Mouse (Mus musculus): ENCODE results near the gene Tango2. TPM values are rescaled to one million over a fixed set of nuclear protein-coding genes. Genes with fewer than 3 reads are reported as not detected.

Tango2 gene
- polyA plus RNA-seq, 1 experiment from 2014 or later: 112 TPM

- H3K4me2 ChIP-seq (ENCODE audit: low read length): no peak overlapping the region
- H3K4me3 ChIP-seq (ENCODE audit: low read length): no peak overlapping the region
- H3K4me1 ChIP-seq (ENCODE audit: control insufficient read depth, insufficient read depth, low read depth, low read length): no peaks in the 10 kb centered on the region
- H3K27ac ChIP-seq (ENCODE audit: low read depth, low read length): no peak overlapping the region
- WGBS: 86% methylated on average over 2 of the region's 2 CpGs
- H3K36me3 ChIP-seq (ENCODE audit: control insufficient read depth, insufficient read depth, low read length): peaks cover 51% of the 10 kb centered on the region
- ATAC-seq: no peak
- H3K9me3 ChIP-seq (ENCODE audit: control insufficient read depth, low read length): no peaks in the 10 kb centered on the region
- H3K9ac ChIP-seq (ENCODE audit: low read depth, low read length): no peak overlapping the region
- no peaks in the 10 kb centered on the region for H3K27me3 ChIP-seq (replicated peaks; ENCODE audit: control insufficient read depth, insufficient read depth, low read length)
Observed at GRCm38 (mm10) chr16:18265024-18265423, 82.9 kb downstream of the Tango2 start.

GRCm38 (mm10) chr16:18258221-18258620 is 89.7 kb downstream of the Tango2 start, which contains the start of gene Gm49776:
Gm49776 (minus strand) TSS chr16:18258321.
- H3K4me2 ChIP-seq (ENCODE audit: low read length): no peak within 1 kb of the TSS
- H3K27me3 ChIP-seq (replicated peaks; ENCODE audit: control insufficient read depth, insufficient read depth, low read length): no peaks in the 10 kb centered on the region
- no peak for ATAC-seq
- H3K9ac ChIP-seq (ENCODE audit: low read depth, low read length): no peak within 1 kb of the TSS
- no peak within 1 kb of the TSS for H3K4me3 ChIP-seq (ENCODE audit: low read length)
- no peak within 1 kb of the TSS for H3K27ac ChIP-seq (ENCODE audit: low read depth, low read length)
- 98% methylated on average over 2 of the region's 2 CpGs for WGBS
- H3K9me3 ChIP-seq (ENCODE audit: control insufficient read depth, low read length): no peaks in the 10 kb centered on the region
- H3K4me1 ChIP-seq (ENCODE audit: control insufficient read depth, insufficient read depth, low read depth, low read length): no peaks in the 10 kb centered on the region
- H3K36me3 ChIP-seq (ENCODE audit: control insufficient read depth, insufficient read depth, low read length): peaks cover 65% of the 10 kb centered on the region

GRCm38 (mm10) chr16:18253866-18254265 is 94.0 kb downstream of the Tango2 start:
- ATAC-seq: no peak
- Histone ChIP-seq H3K27ac (ENCODE audit: low read depth, low read length) (no peak overlapping the region), H3K4me2 (ENCODE audit: low read length) (no peak overlapping the region), H3K4me1 (ENCODE audit: control insufficient read depth, insufficient read depth, low read depth, low read length) (peaks cover 17% of the 10 kb centered on the region), H3K4me3 (ENCODE audit: low read length) (no peak overlapping the region), H3K9me3 (ENCODE audit: control insufficient read depth, low read length) (no peaks in the 10 kb centered on the region), H3K27me3 (replicated peaks; ENCODE audit: control insufficient read depth, insufficient read depth, low read length) (no peaks in the 10 kb centered on the region), H3K36me3 (ENCODE audit: control insufficient read depth, insufficient read depth, low read length) (peaks cover 51% of the 10 kb centered on the region), H3K9ac (ENCODE audit: low read depth, low read length) (no peak overlapping the region)
- 96% methylated on average over 1 of the region's 1 CpGs for WGBS

GRCm38 (mm10) chr16:18252736-18253135 is 95.2 kb downstream of the Tango2 start:
- Histone ChIP-seq H3K27ac (ENCODE audit: low read depth, low read length) (no peak overlapping the region), H3K9ac (ENCODE audit: low read depth, low read length) (no peak overlapping the region), H3K27me3 (replicated peaks; ENCODE audit: control insufficient read depth, insufficient read depth, low read length) (no peaks in the 10 kb centered on the region), H3K36me3 (ENCODE audit: control insufficient read depth, insufficient read depth, low read length) (peaks cover 42% of the 10 kb centered on the region), H3K4me1 (ENCODE audit: control insufficient read depth, insufficient read depth, low read depth, low read length) (peaks cover 17% of the 10 kb centered on the region), H3K4me2 (ENCODE audit: low read length) (no peak overlapping the region), H3K4me3 (ENCODE audit: low read length) (no peak overlapping the region), H3K9me3 (ENCODE audit: control insufficient read depth, low read length) (no peaks in the 10 kb centered on the region)
- WGBS: 87% methylated on average over 6 of the region's 6 CpGs
- no peak for ATAC-seq

GRCm38 (mm10) chr16:18250828-18251790 is 96.8 kb downstream of the Tango2 start:
- Histone ChIP-seq H3K27ac (ENCODE audit: low read depth, low read length) (no peak overlapping the region), H3K4me2 (ENCODE audit: low read length) (peak overlapping the region; percentile 94), H3K4me3 (ENCODE audit: low read length) (no peak overlapping the region), H3K27me3 (replicated peaks; ENCODE audit: control insufficient read depth, insufficient read depth, low read length) (no peaks in the 10 kb centered on the region), H3K4me1 (ENCODE audit: control insufficient read depth, insufficient read depth, low read depth, low read length) (peaks cover 32% of the 10 kb centered on the region), H3K9ac (ENCODE audit: low read depth, low read length) (peak overlapping the region; percentile 29; the same call in 1 of the 2 replicates), H3K9me3 (ENCODE audit: control insufficient read depth, low read length) (no peaks in the 10 kb centered on the region), H3K36me3 (ENCODE audit: control insufficient read depth, insufficient read depth, low read length) (peaks cover 28% of the 10 kb centered on the region)
- no peak for ATAC-seq
- 69% methylated on average over 10 of the region's 10 CpGs for WGBS

MicroRNAs encoded within 50 kb of the gene (microRNA counts, 519-probe panel; counts per million panel counts)
- microRNA mmu-miR-1306: 2,224 counts per million, percentile 47 among the panel's probes with 10 or more counts
- microRNA mmu-miR-185: 2,648 counts per million, percentile 70 among the panel's probes with 10 or more counts

Small RNAs within 50 kb of the gene (microRNA-seq; reads per million reads assigned to microRNA genes)
- not detected for gene Gm24572
- gene Gm26219: not detected
- gene Mir1306: 176 reads per million, percentile 56 among the genes with 10 or more reads in this experiment
- 611 reads per million, percentile 72 among the genes with 10 or more reads in this experiment for gene Mir185

Other genes with a start within 250 kb of the Tango2 start
- 15.6 and 24.3 TPM in 2 replicates for gene Rtn4r, start 220.5 kb downstream of the Tango2 start, polyA plus RNA-seq (2015; fragmentation: Nextera tagmentation; extraction: Ambion mirVana)
- gene Ccdc188, start 130.2 kb downstream of the Tango2 start, polyA plus RNA-seq (2015; fragmentation: Nextera tagmentation; extraction: Ambion mirVana): 0.11 TPM in 1 of 2 replicates, not detected in the other
- 8.0 and 14.6 TPM in 2 replicates for gene Zdhhc8, start 113.0 kb downstream of the Tango2 start, polyA plus RNA-seq (2015; fragmentation: Nextera tagmentation; extraction: Ambion mirVana)
- 100 and 105 TPM in 2 replicates for gene Trmt2a, start 99.4 kb downstream of the Tango2 start, polyA plus RNA-seq (2015; fragmentation: Nextera tagmentation; extraction: Ambion mirVana)
- 362 and 365 TPM in 2 replicates for gene Ranbp1, start 99.4 kb downstream of the Tango2 start, polyA plus RNA-seq (2015; fragmentation: Nextera tagmentation; extraction: Ambion mirVana)
- gene Gm49776, start 89.8 kb downstream of the Tango2 start, polyA plus RNA-seq (2015; fragmentation: Nextera tagmentation; extraction: Ambion mirVana): 1.3 TPM in 1 of 2 replicates, not detected in the other
- gene Dgcr8, start 58.9 kb downstream of the Tango2 start, polyA plus RNA-seq (2015; fragmentation: Nextera tagmentation; extraction: Ambion mirVana): 25.7 and 28.3 TPM in 2 replicates
- gene Arvcf, start 79 bp upstream of the Tango2 start, polyA plus RNA-seq (2015; fragmentation: Nextera tagmentation; extraction: Ambion mirVana): 68.3 and 80.3 TPM in 2 replicates
- 37.5 and 40.6 TPM in 2 replicates for gene Txnrd2, start 78.3 kb upstream of the Tango2 start, polyA plus RNA-seq (2015; fragmentation: Nextera tagmentation; extraction: Ambion mirVana)
- gene Comt, start 78.7 kb upstream of the Tango2 start, polyA plus RNA-seq (2015; fragmentation: Nextera tagmentation; extraction: Ambion mirVana): 119 and 123 TPM in 2 replicates
- 16.4 and 19.3 TPM in 2 replicates for gene Gnb1l, start 150.6 kb upstream of the Tango2 start, polyA plus RNA-seq (2015; fragmentation: Nextera tagmentation; extraction: Ambion mirVana)
- gene Rtl10, start 150.8 kb upstream of the Tango2 start, polyA plus RNA-seq (2015; fragmentation: Nextera tagmentation; extraction: Ambion mirVana): 3.2 and 3.6 TPM in 2 replicates
- gene Tbx1, start 242.6 kb upstream of the Tango2 start, polyA plus RNA-seq (2015; fragmentation: Nextera tagmentation; extraction: Ambion mirVana): 0.89 and 0.90 TPM in 2 replicates